Mouse (Mus musculus) midbrain, embryonic 16.5 days (tissue): ENCODE results near the gene Alyref. TPM values are rescaled to one million over a fixed set of nuclear protein-coding genes. Genes with fewer than 3 reads are reported as not detected.

Source experiments
- ATAC-seq: fragments of 200-750 bp; cut with Nextera tagmentation; 2 replicates; pipeline ENCODE4 v1.8.0; 2017; ENCODE audit warnings: moderate TSS enrichment
- H3K27ac ChIP-seq: fragments of 300-500 bp; sonication (generic); 2 replicates; pipeline ENCODE4 v1.5.1; 2014; ENCODE audit warnings: mild to moderate bottlenecking, low read length, mixed read lengths
- H3K27me3 ChIP-seq: fragments of 300-500 bp; sonication (generic); 2 replicates; pipeline ENCODE4 v1.6.1; 2014; ENCODE audit warnings: low read depth, low read length, mixed read lengths; ENCODE audit not compliant: control insufficient read depth, insufficient read depth
- H3K36me3 ChIP-seq: fragments of 300-500 bp; sonication (generic); 2 replicates; pipeline ENCODE4 v1.6.1; 2014; ENCODE audit warnings: mild to moderate bottlenecking, low read length, moderate library complexity, mixed read lengths; ENCODE audit not compliant: control insufficient read depth, insufficient read depth
- H3K4me1 ChIP-seq: fragments of 300-500 bp; sonication (generic); 2 replicates; pipeline ENCODE4 v1.6.1; 2014; ENCODE audit warnings: mild to moderate bottlenecking, low read length, mixed read lengths; ENCODE audit not compliant: control insufficient read depth, insufficient read depth
- H3K4me2 ChIP-seq: fragments of 300-500 bp; sonication (generic); 2 replicates; pipeline ENCODE4 v1.6.1; 2014; ENCODE audit warnings: mild to moderate bottlenecking, low read length, mixed read lengths
- H3K4me3 ChIP-seq: fragments of 300-500 bp; sonication (generic); 2 replicates; pipeline ENCODE4 v1.5.1; 2014; ENCODE audit warnings: low read depth, mild to moderate bottlenecking, low read length, moderate library complexity, mixed read lengths
- H3K9ac ChIP-seq: fragments of 300-500 bp; sonication (generic); 2 replicates; pipeline ENCODE4 v1.6.1; 2014; ENCODE audit warnings: low read depth, low read length, mixed read lengths
- H3K9me3 ChIP-seq: fragments of 300-500 bp; sonication (generic); replicated peaks from 2 replicates; pipeline ENCODE4 v1.6.1; 2014; ENCODE audit warnings: mild to moderate bottlenecking, low read length, mixed read lengths; ENCODE audit not compliant: control insufficient read depth, poor library complexity, severe bottlenecking
- WGBS: fragments of 180-500 bp; shearing (Covaris S2); extraction: QIAGEN DNeasy Blood & Tissue Kit; methylation state at CpG from one replicate; pipeline ENCODE4 v1.1.7; 2014; 5-methylcytosine and 5-hydroxymethylcytosine counted together
- polyA plus RNA-seq: library from polyadenylated mRNA; unstranded; fragments of >200 nt; fragmentation: Nextera tagmentation; extraction: Ambion mirVana; gene quantifications from 2 replicates; pipeline ENCODE4 v1.2.1, GENCODE M21; 2015

Alyref gene
- polyA plus RNA-seq, 1 experiment from 2014 or later: 194 TPM

DNA sequence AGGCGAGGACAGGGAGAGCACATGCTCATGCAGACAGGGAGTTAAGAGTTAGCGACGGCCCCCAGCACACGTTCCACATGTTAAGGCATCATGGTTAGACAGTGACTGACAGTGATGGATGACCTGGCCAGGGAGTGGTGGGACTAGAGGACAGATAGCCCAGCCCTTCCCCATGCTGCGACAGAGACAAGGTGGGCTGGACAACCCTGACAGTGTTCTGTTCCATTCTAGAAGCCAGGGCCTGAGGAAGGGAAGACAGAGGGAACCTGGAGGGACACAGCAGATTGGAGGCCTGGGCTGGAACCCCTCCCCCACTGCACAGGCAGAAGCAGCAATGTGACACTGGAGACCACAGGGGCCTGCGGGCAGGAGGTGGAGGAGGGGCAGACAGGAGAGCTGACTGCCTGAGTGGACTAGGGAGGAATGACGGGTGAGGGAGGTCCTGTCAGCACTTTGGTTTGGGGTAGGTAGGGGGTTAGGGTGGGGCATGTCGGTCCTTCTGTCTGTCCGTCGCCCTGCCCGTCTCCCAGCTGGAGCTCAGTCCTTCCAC is 19.4 kb downstream of the Alyref start:
- Histone ChIP-seq H3K27ac (no peak overlapping the region), H3K4me1 (peaks cover 32% of the 10 kb centered on the region), H3K27me3 (no peaks in the 10 kb centered on the region), H3K9ac (no peak overlapping the region), H3K4me2 (no peak overlapping the region), H3K4me3 (no peak overlapping the region), H3K36me3 (peaks cover 19% of the 10 kb centered on the region), H3K9me3 (no peaks in the 10 kb centered on the region)
- 92% methylated on average over 11 of the region's 11 CpGs for WGBS
- no peak for ATAC-seq

DNA sequence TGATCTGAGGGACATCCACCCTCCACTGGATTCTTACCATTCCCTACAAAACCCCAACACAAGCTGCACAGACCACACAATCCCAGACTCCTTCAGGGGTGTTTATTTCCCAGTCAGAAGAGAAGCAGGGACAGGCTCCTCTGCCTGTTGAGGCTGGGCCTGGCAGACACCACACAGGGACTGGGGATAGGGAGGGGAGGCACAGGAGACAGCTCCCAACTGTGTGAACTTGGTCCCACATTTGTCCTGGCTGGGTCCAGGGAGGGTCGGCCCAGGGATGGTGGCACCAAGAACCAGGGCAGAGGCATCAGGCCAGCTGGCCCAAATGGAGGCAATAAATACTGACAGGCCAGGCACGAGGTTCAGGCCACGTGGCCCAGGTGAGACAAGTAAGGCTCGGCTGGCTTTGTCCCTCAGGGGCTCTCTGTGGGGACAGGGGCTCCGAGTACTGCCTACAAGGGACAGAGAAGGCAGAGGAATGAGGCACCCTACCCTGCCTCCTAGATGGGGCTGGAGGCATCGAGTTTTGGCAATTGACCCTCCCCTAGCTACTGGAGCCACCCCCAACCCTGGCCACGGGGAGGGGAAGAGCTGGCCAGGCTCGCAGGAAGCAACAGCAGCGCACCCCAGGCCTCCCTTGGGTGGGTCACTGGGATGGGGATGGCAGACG is 20.0 kb downstream of the Alyref start:
- Histone ChIP-seq H3K36me3 (peaks cover 19% of the 10 kb centered on the region), H3K9ac (no peak overlapping the region), H3K4me3 (no peak overlapping the region), H3K9me3 (no peaks in the 10 kb centered on the region), H3K27me3 (no peaks in the 10 kb centered on the region), H3K27ac (no peak overlapping the region), H3K4me2 (no peak overlapping the region), H3K4me1 (peaks cover 32% of the 10 kb centered on the region)
- ATAC-seq: no peak
- 88% methylated on average over 10 of the region's 10 CpGs for WGBS

DNA sequence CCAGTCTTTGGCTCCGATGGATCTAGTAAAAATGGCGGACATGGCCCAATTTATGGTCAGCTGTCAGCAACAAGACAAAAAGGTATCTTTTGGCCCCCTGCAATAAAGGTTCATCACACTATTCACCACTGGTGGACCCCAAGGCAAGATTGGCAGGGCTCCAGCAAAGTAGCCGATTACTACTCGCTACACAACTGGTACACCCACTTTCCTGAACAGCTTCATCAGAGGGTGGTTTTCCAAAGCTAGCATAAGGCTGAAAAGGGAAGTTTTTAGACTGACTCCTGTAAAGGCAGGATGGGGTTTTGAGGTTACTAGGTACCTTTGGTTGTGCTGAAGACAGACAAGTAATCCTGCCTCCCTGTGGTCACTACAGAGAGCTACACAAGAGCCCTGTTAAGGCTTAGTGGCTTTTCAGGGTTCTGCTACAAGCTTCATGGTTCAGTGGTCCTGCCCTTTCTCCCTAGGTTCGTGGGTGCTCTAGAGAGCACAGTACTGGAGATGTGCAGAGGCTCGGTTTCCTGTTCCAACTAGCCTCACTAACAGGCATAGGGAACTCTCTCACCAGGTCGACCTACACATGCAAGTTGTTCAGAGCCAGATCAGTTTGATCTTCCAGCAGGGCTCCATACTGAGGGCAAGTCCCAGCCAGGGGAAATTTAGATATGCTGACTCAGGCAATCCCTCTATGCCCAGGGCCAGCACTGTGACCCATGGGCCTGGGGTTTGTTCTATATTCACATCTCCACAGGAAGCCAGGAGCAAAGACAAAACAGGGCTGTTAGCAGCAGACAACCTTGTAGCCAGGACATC is 20.7 kb downstream of the Alyref start:
- no peaks in the 10 kb centered on the region for H3K27me3 ChIP-seq
- ATAC-seq: no peak
- H3K27ac ChIP-seq: no peak overlapping the region
- H3K4me3 ChIP-seq: no peak overlapping the region
- no peaks in the 10 kb centered on the region for H3K9me3 ChIP-seq
- peaks cover 19% of the 10 kb centered on the region for H3K36me3 ChIP-seq
- peaks cover 31% of the 10 kb centered on the region for H3K4me1 ChIP-seq
- no peak overlapping the region for H3K9ac ChIP-seq
- WGBS: 78% methylated on average over 7 of the region's 7 CpGs
- no peak overlapping the region for H3K4me2 ChIP-seq

DNA sequence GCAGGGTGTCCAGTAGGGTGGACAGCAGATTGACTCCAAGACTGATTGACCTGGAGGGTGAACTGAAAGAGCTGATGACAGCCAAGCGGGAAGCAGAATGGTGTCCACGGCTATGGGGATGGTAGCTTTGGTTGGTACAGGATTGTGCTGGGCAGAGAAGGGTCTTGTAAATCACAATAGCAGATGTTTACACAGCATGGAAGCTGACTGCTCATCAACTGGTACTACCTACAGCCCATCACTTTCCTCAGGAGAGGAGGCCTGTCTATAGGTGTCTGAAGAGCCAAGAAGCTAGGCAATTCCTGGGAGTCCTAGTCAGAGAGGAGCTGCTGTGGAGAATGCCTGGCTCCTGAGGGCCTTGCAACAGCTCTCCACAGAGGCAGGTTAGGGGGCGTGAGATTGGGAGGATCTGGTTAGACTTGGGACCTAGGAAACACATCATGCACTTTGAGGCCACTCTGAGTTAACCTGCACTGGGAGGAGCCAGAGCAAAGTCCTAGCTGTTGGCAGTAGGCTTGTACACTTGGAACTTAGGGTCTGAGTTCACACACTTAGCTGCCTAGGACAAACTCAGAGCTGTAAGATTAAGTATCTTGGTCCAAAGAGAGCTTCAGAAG is 21.7 kb downstream of the Alyref start:
- no peak for ATAC-seq
- no peaks in the 10 kb centered on the region for H3K9me3 ChIP-seq
- H3K4me3 ChIP-seq: no peak overlapping the region
- no peak overlapping the region for H3K4me2 ChIP-seq
- H3K36me3 ChIP-seq: peaks cover 19% of the 10 kb centered on the region
- WGBS: 90% methylated on average over 3 of the region's 3 CpGs
- H3K27me3 ChIP-seq: no peaks in the 10 kb centered on the region
- H3K4me1 ChIP-seq: peaks cover 31% of the 10 kb centered on the region
- no peak overlapping the region for H3K9ac ChIP-seq
- no peak overlapping the region for H3K27ac ChIP-seq

DNA sequence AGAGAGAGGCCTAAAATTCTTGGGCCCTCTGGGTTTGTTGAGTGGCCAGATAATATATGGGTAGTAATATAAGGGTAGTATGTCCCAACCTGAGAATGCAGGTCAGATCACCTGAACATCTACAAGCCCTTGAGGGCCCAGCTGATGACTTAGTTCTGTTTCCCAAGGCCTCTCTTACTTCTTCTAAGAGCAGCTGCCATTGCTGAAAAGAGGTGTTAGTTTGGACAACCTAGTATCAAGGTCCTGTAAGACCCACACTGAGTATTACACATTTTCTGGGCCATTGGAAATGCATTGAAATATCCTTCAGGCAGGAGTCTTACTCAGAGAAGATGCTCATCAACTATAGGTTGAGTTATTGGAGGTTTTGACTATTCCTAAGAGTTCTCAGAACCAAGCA is 22.2 kb downstream of the Alyref start:
- Histone ChIP-seq H3K27me3 (no peaks in the 10 kb centered on the region), H3K4me1 (peaks cover 34% of the 10 kb centered on the region), H3K36me3 (peaks cover 19% of the 10 kb centered on the region), H3K4me2 (no peak overlapping the region), H3K4me3 (no peak overlapping the region), H3K27ac (no peak overlapping the region), H3K9ac (no peak overlapping the region), H3K9me3 (no peaks in the 10 kb centered on the region)
- no peak for ATAC-seq

DNA sequence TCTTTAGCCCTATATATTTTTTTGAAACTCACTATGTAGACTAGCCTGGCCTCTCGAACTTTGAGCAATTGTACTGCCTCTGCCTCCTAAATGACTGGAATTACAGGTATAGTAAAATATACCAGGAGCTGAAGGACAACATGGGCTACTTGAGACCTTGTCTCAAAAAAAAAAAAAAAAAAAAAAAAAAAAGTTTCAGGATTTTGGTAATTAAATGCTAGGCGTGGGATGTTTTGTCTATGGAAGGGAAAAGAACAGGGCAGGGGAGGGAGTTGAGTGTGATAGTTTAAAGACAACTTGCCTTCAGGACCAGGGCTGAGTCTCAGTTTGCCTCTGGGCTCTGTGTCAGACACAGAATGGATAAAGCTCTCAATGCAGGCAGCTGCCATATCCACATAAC is 23.1 kb downstream of the Alyref start:
- no peak overlapping the region for H3K4me2 ChIP-seq
- no peak for ATAC-seq
- H3K9ac ChIP-seq: no peak overlapping the region
- no peak overlapping the region for H3K27ac ChIP-seq
- 89% methylated on average over 2 of the region's 2 CpGs for WGBS
- H3K4me3 ChIP-seq: no peak overlapping the region
- H3K4me1 ChIP-seq: peaks cover 30% of the 10 kb centered on the region
- H3K36me3 ChIP-seq: peaks cover 24% of the 10 kb centered on the region
- no peaks in the 10 kb centered on the region for H3K27me3 ChIP-seq
- no peaks in the 10 kb centered on the region for H3K9me3 ChIP-seq

DNA sequence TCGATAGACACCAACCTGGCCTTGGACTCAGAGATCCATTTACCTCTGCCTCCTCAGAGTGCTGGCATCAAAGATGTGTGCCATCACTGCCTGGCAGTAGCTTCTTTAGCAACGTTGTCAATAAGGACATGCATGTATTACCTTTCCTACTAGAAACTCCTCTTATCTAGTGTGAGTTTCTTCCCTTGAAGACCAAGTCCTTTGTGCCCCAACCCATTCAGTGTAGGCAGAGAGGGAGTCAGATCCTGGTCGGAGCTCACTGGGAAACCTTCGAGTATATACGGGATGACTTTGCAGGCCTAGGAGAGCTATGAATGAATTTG is 23.9 kb downstream of the Alyref start:
- H3K4me3 ChIP-seq: peak overlapping the region; percentile 91
- WGBS: 43% methylated on average over 5 of the region's 5 CpGs
- no peaks in the 10 kb centered on the region for H3K27me3 ChIP-seq
- peaks cover 25% of the 10 kb centered on the region for H3K36me3 ChIP-seq
- H3K4me2 ChIP-seq: peak overlapping the region; percentile 97
- no peaks in the 10 kb centered on the region for H3K9me3 ChIP-seq
- no peak for ATAC-seq
- peaks cover 22% of the 10 kb centered on the region for H3K4me1 ChIP-seq
- no peak overlapping the region for H3K27ac ChIP-seq
- peak overlapping the region; percentile 85 for H3K9ac ChIP-seq

DNA sequence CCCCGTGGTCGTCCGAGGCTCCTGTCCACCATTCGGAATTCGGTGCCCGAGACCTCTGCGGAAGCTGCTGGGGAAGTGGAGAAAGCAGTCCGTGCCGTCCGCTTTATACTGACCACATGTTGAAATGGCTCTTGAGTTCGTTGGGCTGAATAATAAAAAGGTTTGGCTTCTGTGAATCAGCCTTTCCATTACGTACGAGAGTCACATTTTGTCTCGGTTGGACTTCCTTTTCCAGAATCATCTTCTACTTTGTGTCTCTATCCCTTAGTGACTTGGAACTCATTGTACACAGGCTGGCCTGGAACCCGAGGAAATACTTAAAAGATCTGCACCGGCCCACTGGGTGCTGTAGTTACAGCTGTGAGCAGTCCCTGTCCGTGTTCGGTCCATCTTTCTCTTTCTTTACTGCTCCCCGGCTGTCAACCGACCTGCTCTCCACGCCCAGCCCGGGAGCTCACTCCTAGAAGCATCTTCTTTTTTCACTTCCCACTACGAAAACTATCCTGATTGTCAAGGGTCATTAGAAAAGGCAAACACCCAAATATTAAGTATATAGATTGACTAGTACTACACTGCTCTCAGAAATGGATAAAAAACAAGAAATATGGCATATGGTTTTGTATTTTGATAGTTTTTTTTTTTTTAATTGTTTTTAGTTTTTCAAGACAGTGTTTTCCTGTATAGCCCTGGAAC is 24.4 kb downstream of the Alyref start:
- H3K4me2 ChIP-seq: peak overlapping the region; percentile 97
- peak overlapping the region; percentile 91 for H3K4me3 ChIP-seq
- WGBS: under 1% methylated on average over 23 of the region's 23 CpGs
- peak overlapping the region; percentile 92 for H3K27ac ChIP-seq
- peaks cover 21% of the 10 kb centered on the region for H3K36me3 ChIP-seq
- H3K4me1 ChIP-seq: peaks cover 19% of the 10 kb centered on the region
- H3K9me3 ChIP-seq: no peaks in the 10 kb centered on the region
- ATAC-seq: no peak; the same call in 1 of the 2 replicates
- peak overlapping the region; percentile 85 for H3K9ac ChIP-seq
- H3K27me3 ChIP-seq: no peaks in the 10 kb centered on the region
